ENCODE assay signal across 27 mouse cellular contexts in the genomic region with DNA sequence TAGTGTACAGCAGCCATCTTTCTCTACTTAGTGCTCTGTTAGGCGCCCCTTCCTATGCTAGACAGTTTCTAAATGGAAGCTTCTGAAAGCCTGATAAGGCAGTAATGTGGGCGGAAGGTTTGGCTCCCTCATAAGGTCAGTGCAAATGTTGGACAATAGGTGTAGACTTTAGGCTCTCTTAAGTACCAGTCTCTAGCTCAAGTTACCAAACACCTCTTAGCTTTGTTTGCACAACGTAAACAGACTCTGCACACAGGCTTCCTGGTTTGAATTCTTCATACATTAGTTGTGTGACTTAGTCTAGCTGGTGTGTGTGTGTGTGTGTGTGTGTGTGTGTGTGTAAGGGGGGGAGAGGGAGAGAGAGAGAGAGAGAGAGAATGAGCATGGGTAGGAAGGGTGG. TPM values are rescaled to one million over a fixed set of nuclear protein-coding genes. Genes with fewer than 3 reads are reported as not detected.
DNase-seq lines count a peak whose midpoint lies in the region; ATAC-seq and TF ChIP-seq lines count a peak whose summit lies in the region.
"Had no signal": no experiment of that assay in that cellular context is flagged by ENCODE, and none has a peak within 500 bp of the region (broad histone marks: within the 10 kb centered on the region; RNA-seq: fewer than 3 reads in every experiment).

No protein-coding gene starts in this region.

- no peak for TF ChIP-seq POLR2A in lung, adult 2 months (IDR thresholded peaks at IDR 0.05; ENCODE audit: borderline replicate concordance, extremely low read depth, low read depth, low read length)

- no peaks in the 10 kb centered on the region for H3K4me1 ChIP-seq in lung, embryonic 14.5 days (ENCODE audit: insufficient read depth)
- H3K4me1 ChIP-seq in lung, adult 2 months (ENCODE audit: control insufficient read depth, insufficient read depth, low read length), result peaks cover 3% of the 10 kb centered on the region
- no peaks in the 10 kb centered on the region for H3K4me1 ChIP-seq in stomach, embryonic 16.5 days (ENCODE audit: control insufficient read depth, insufficient read depth, low read length)
- 0 out of 2 replicates have a peak, but pooled peaks cover 5% of the 10 kb centered on the region for H3K4me1 ChIP-seq in forebrain, embryonic 13.5 days
- H3K4me1 ChIP-seq: heart, embryonic 15.5 days had no signal

- DNase-seq in lung, embryonic 14.5 days, result peak; percentile 38
- no peak for DNase-seq in lung, adult 2 months
- peak; percentile 76 for DNase-seq in lung, postnatal 25 days (ENCODE audit: low spot score)
- DNase-seq in layer of hippocampus, adult 2 months (ENCODE audit: low spot score in 2 of 2), result no peak
- DNase-seq in spleen, postnatal 4 days (ENCODE audit: low spot score in 2 of 2), result no peak
- DNase-seq: adrenal gland, postnatal 25 days; cerebellum, adult 18-20 months; cerebellum, adult 9-11 months; cerebellum, postnatal 36 days; gastrocnemius, postnatal 14 days; heart, adult 2 months; heart, postnatal 14 days had no signal

- H3K27me3 ChIP-seq in lung, embryonic 14.5 days (ENCODE audit: insufficient read depth, low read length), result no peaks in the 10 kb centered on the region
- H3K27me3 ChIP-seq in stomach, embryonic 16.5 days (ENCODE audit: control insufficient read depth, insufficient read depth, low read length), result no peaks in the 10 kb centered on the region
- no peaks in the 10 kb centered on the region for H3K27me3 ChIP-seq in forebrain, embryonic 13.5 days
- H3K27me3 ChIP-seq: CH12.LX; heart, embryonic 15.5 days; hindbrain, embryonic 13.5 days; Patski had no signal

- peaks cover 26% of the 10 kb centered on the region for H3K36me3 ChIP-seq in lung, embryonic 14.5 days (ENCODE audit: insufficient read depth)
- no peaks in the 10 kb centered on the region for H3K36me3 ChIP-seq in stomach, embryonic 16.5 days (ENCODE audit: control insufficient read depth, insufficient read depth, low read length)
- H3K36me3 ChIP-seq in forebrain, embryonic 13.5 days (ENCODE audit: poor library complexity, severe bottlenecking), result peaks cover 41% of the 10 kb centered on the region

- H3K9ac ChIP-seq in lung, embryonic 14.5 days, result no peak overlapping the region
- H3K9ac ChIP-seq in stomach, embryonic 16.5 days (ENCODE audit: low read length), result no peak overlapping the region
- H3K9ac ChIP-seq in forebrain, embryonic 13.5 days, result no peak overlapping the region
- H3K9ac ChIP-seq: heart, embryonic 15.5 days; hindbrain, embryonic 13.5 days had no signal

- H3K27ac ChIP-seq in lung, embryonic 14.5 days (ENCODE audit: low read depth), result no peak overlapping the region
- 0 out of 2 replicates have a peak overlapping the region, but pooled peaks have one; percentile 29 for H3K27ac ChIP-seq in stomach, embryonic 16.5 days (ENCODE audit: low read length)
- H3K27ac ChIP-seq in layer of hippocampus, adult 2 months, result no peak overlapping the region
- H3K27ac ChIP-seq in forebrain, embryonic 13.5 days, result no peak overlapping the region
- H3K27ac ChIP-seq: heart, adult 2 months; heart, embryonic 15.5 days; hindbrain, embryonic 13.5 days had no signal

- H3K4me3 ChIP-seq in lung, embryonic 14.5 days (ENCODE audit: low read depth, low read length), result no peak overlapping the region
- H3K4me3 ChIP-seq in lung, adult 2 months (replicated peaks; ENCODE audit: extremely low read depth, low read depth, low read length), result no peak overlapping the region
- no peak overlapping the region for H3K4me3 ChIP-seq in stomach, embryonic 16.5 days (replicated peaks; ENCODE audit: low read length)
- H3K4me3 ChIP-seq in layer of hippocampus, adult 2 months, result no peak overlapping the region
- H3K4me3 ChIP-seq in forebrain, embryonic 13.5 days, result no peak overlapping the region
- H3K4me3 ChIP-seq: heart, adult 2 months; heart, embryonic 15.5 days; hindbrain, embryonic 13.5 days had no signal

- H3K4me2 ChIP-seq in lung, embryonic 14.5 days, result no peak overlapping the region
- H3K4me2 ChIP-seq in stomach, embryonic 16.5 days (ENCODE audit: low read depth, low read length), result no peak overlapping the region
- H3K4me2 ChIP-seq in forebrain, embryonic 13.5 days, result no peak overlapping the region
- H3K4me2 ChIP-seq: heart, embryonic 11.5 days; heart, embryonic 15.5 days; hindbrain, embryonic 13.5 days had no signal

- peak; percentile 78; the same call in 1 of the 2 replicates for ATAC-seq in lung, embryonic 14.5 days (ENCODE audit: insufficient read depth)
- ATAC-seq in stomach, embryonic 16.5 days (ENCODE audit: insufficient read depth, low FRiP score), result peak; percentile 82
- no peak for ATAC-seq in forebrain, embryonic 13.5 days
- ATAC-seq: activated CD4-positive, CD25-positive, alpha-beta regulatory T cell, adult 4 months; forebrain, embryonic 16.5 days; Patski had no signal

- H3K9me3 ChIP-seq in lung, embryonic 14.5 days (ENCODE audit: low read depth, low read length), result no peaks in the 10 kb centered on the region
- no peaks in the 10 kb centered on the region for H3K9me3 ChIP-seq in stomach, embryonic 16.5 days (replicated peaks; ENCODE audit: control insufficient read depth, low read length)
- H3K9me3 ChIP-seq in forebrain, embryonic 13.5 days (replicated peaks), result no peaks in the 10 kb centered on the region
- H3K9me3 ChIP-seq: heart, embryonic 15.5 days; hindbrain, embryonic 13.5 days had no signal

- no peak for TF ChIP-seq CTCF in lung, embryonic 14.5 days (IDR thresholded peaks at IDR 0.05; ENCODE audit: low read depth)
- no peak for TF ChIP-seq CTCF in lung, adult 2 months (IDR thresholded peaks at IDR 0.05; ENCODE audit: insufficient read depth, low read length)
- TF ChIP-seq CTCF in layer of hippocampus, adult 2 months (conservative IDR thresholded peaks at IDR 0.05), result no peak

- 26% methylated on average over 3 of the region's 3 CpGs for WGBS in lung, embryonic 14.5 days
- WGBS in lung, adult 2 months, result 34% methylated on average over 3 of the region's 3 CpGs
- 45% methylated on average over 3 of the region's 3 CpGs for WGBS in stomach, embryonic 16.5 days
- 90% methylated on average over 3 of the region's 3 CpGs for WGBS in forebrain, embryonic 13.5 days

RNA-seq across cellular contexts. Expression of gene Gpatch4, which starts 6.6 kb away (rescaled TPM):
- 35.8 and 40.6 TPM in 2 replicates for polyA plus RNA-seq in lung, embryonic 14.5 days (2014; fragmentation: Nextera tagmentation; extraction: Ambion mirVana)
- 5.7 and 7.2 TPM in 2 replicates for polyA plus RNA-seq in lung, adult 2 months (2012; rRNA removed)
- polyA plus RNA-seq in stomach, embryonic 16.5 days (2015; fragmentation: Nextera tagmentation; extraction: Ambion mirVana), result 29.7 and 30.1 TPM in 2 replicates
- 10 to 100 TPM; 15.0 to 16.5 TPM for total RNA-seq in layer of hippocampus, adult 2 months (2021)
- polyA plus RNA-seq in forebrain, embryonic 13.5 days (2015; fragmentation: Nextera tagmentation; extraction: Ambion mirVana), result 29.7 and 30.7 TPM in 2 replicates

RNA-seq across cellular contexts. Expression of gene Naxe, which starts 8.8 kb away (rescaled TPM):
- 183 and 192 TPM in 2 replicates for polyA plus RNA-seq in lung, embryonic 14.5 days (2014; fragmentation: Nextera tagmentation; extraction: Ambion mirVana)
- 90.5 and 117 TPM in 2 replicates for polyA plus RNA-seq in lung, adult 2 months (2012; rRNA removed)
- polyA plus RNA-seq in stomach, embryonic 16.5 days (2015; fragmentation: Nextera tagmentation; extraction: Ambion mirVana), result 166 and 173 TPM in 2 replicates
- 10 to 100 TPM; 79.2 to 81.8 TPM for total RNA-seq in layer of hippocampus, adult 2 months (2021)
- polyA plus RNA-seq in forebrain, embryonic 13.5 days (2015; fragmentation: Nextera tagmentation; extraction: Ambion mirVana), result 154 and 157 TPM in 2 replicates

RNA-seq across cellular contexts. Expression of gene Hapln2, which starts 22.1 kb away (rescaled TPM):
- not detected in 2 replicates for polyA plus RNA-seq in lung, embryonic 14.5 days (2014; fragmentation: Nextera tagmentation; extraction: Ambion mirVana)
- 0.06 and 0.37 TPM in 2 replicates for polyA plus RNA-seq in lung, adult 2 months (2012; rRNA removed)
- 0.18 TPM in 1 of 2 replicates, not detected in the other for polyA plus RNA-seq in stomach, embryonic 16.5 days (2015; fragmentation: Nextera tagmentation; extraction: Ambion mirVana)
- 10 to 100 TPM; 16.2 to 16.5 TPM for total RNA-seq in layer of hippocampus, adult 2 months (2021)
- 0.11 and 0.36 TPM in 2 replicates for polyA plus RNA-seq in forebrain, embryonic 13.5 days (2015; fragmentation: Nextera tagmentation; extraction: Ambion mirVana)
- total RNA-seq: adrenal gland, adult 18-20 months; adrenal gland, postnatal 25 days; CH12.LX; heart, adult 2 months; heart, postnatal 14 days; hematopoietic stem cell, adult 5-6 weeks had no signal
- polyA plus RNA-seq: activated CD4-positive, CD25-positive, alpha-beta regulatory T cell, adult 4 months; embryonic facial prominence, embryonic 11.5 days; gonadal fat pad, adult 2 months; heart, adult 2 months; heart, embryonic 11.5 days had no signal

RNA-seq across cellular contexts. Expression of gene Ttc24, which starts 28.6 kb away (rescaled TPM):
- polyA plus RNA-seq in lung, embryonic 14.5 days (2014; fragmentation: Nextera tagmentation; extraction: Ambion mirVana), result not detected in 2 replicates
- not detected in 2 replicates for polyA plus RNA-seq in lung, adult 2 months (2012; rRNA removed)
- polyA plus RNA-seq in stomach, embryonic 16.5 days (2015; fragmentation: Nextera tagmentation; extraction: Ambion mirVana), result not detected in 2 replicates
- not detected for total RNA-seq in layer of hippocampus, adult 2 months (2021)
- not detected in 2 replicates for polyA plus RNA-seq in forebrain, embryonic 13.5 days (2015; fragmentation: Nextera tagmentation; extraction: Ambion mirVana)
- total RNA-seq: adrenal gland, adult 18-20 months; adrenal gland, postnatal 25 days; CH12.LX; gastrocnemius, postnatal 14 days; heart, adult 2 months; heart, postnatal 14 days; hematopoietic stem cell, adult 5-6 weeks had no signal
- polyA plus RNA-seq: activated CD4-positive, CD25-positive, alpha-beta regulatory T cell, adult 4 months; forebrain, embryonic 11.5 days; forebrain, embryonic 16.5 days; frontal cortex, adult 2 months; heart, adult 2 months; heart, embryonic 11.5 days; heart, embryonic 15.5 days; hindbrain, embryonic 13.5 days; Patski had no signal

RNA-seq across cellular contexts. Expression of gene Iqgap3, which starts 32.2 kb away (rescaled TPM):
- polyA plus RNA-seq in lung, embryonic 14.5 days (2014; fragmentation: Nextera tagmentation; extraction: Ambion mirVana), result 31.2 and 32.5 TPM in 2 replicates
- 1.8 and 2.5 TPM in 2 replicates for polyA plus RNA-seq in lung, adult 2 months (2012; rRNA removed)
- polyA plus RNA-seq in stomach, embryonic 16.5 days (2015; fragmentation: Nextera tagmentation; extraction: Ambion mirVana), result 17.1 and 22.0 TPM in 2 replicates
- total RNA-seq in layer of hippocampus, adult 2 months (2021), result under 1 TPM; 0.25 to 0.59 TPM
- 13.8 and 15.3 TPM in 2 replicates for polyA plus RNA-seq in forebrain, embryonic 13.5 days (2015; fragmentation: Nextera tagmentation; extraction: Ambion mirVana)

Comparison
In these comparisons a context has a peak if more than half of its experiments do, and no peak if none do; other contexts are left out.
1. DNase-seq: peak in lung, embryonic 14.5 days (single experiment) and lung, postnatal 25 days (single experiment); none in lung, adult 2 months (single experiment), layer of hippocampus, adult 2 months (0 of 2) and spleen, postnatal 4 days (0 of 2).